19 mouse cellular contexts compared by ENCODE assay signal in the genomic region with DNA sequence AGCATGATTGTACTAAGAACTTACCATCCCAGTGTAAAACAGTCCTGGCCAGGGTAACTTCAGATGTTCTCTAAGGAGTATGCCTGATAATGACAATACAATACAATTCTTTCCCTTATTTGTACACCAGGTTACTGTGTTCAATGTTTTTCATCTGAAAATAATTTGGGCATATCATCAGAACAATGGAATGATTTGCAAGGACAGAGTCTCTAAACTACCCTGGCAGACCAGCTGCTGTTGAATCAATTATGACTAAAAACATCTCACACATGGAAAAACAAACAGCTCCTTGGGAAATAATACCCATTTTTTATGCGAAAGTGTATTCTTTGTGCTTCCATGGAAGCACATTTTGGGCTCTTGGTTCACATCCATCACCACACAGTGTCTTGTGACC.
"Had no signal": no experiment of that assay in that cellular context is flagged by ENCODE, and none has a peak within 500 bp of the region (broad histone marks: within the 10 kb centered on the region; RNA-seq: fewer than 3 reads in every experiment).

No protein-coding gene starts in this region.

- H3K36me3 ChIP-seq: heart, embryonic 13.5 days; heart, embryonic 15.5 days; hindbrain, embryonic 10.5 days; hindbrain, embryonic 12.5 days; intestine, embryonic 15.5 days; limb, embryonic 13.5 days; limb, embryonic 15.5 days had no signal

- H3K9ac ChIP-seq: heart, embryonic 13.5 days; heart, embryonic 15.5 days; hindbrain, embryonic 12.5 days; hindbrain, embryonic 14.5 days; intestine, embryonic 15.5 days; limb, embryonic 13.5 days; limb, embryonic 15.5 days had no signal

- H3K4me1 ChIP-seq: heart, embryonic 13.5 days; heart, embryonic 15.5 days; hindbrain, embryonic 10.5 days; hindbrain, embryonic 12.5 days; intestine, embryonic 15.5 days; limb, embryonic 13.5 days; limb, embryonic 15.5 days had no signal

- H3K27me3 ChIP-seq: heart, embryonic 13.5 days; heart, embryonic 15.5 days; hindbrain, embryonic 12.5 days; intestine, embryonic 15.5 days; limb, embryonic 13.5 days; limb, embryonic 15.5 days had no signal

- H3K4me3 ChIP-seq: heart, embryonic 13.5 days; heart, embryonic 15.5 days; hindbrain, embryonic 10.5 days; hindbrain, embryonic 12.5 days; intestine, embryonic 15.5 days; limb, embryonic 13.5 days; limb, embryonic 15.5 days had no signal

- DNase-seq: gastrocnemius, postnatal 25 days; heart, adult 18-20 months; heart, postnatal 14 days; heart, postnatal 36 days; kidney, adult 18-20 months; kidney, adult 8-10 months; kidney, postnatal 10 days; kidney, postnatal 25 days; layer of hippocampus, adult 9-11 months; layer of hippocampus, postnatal 36 days; left cerebral cortex, postnatal 4 days had no signal

- H3K27ac ChIP-seq: heart, embryonic 13.5 days; heart, embryonic 15.5 days; hindbrain, embryonic 10.5 days; hindbrain, embryonic 12.5 days; hindbrain, embryonic 14.5 days; intestine, embryonic 15.5 days; limb, embryonic 13.5 days; limb, embryonic 15.5 days had no signal
